Mouse (Mus musculus): ENCODE data around the gene Rnf8. TPM values are rescaled to one million over a fixed set of nuclear protein-coding genes. Genes with fewer than 3 reads are reported as not detected.

Gene Rnf8
- total RNA-seq, 2 experiments from 2014 or later: 18.7 to 19.2 TPM

DNA sequence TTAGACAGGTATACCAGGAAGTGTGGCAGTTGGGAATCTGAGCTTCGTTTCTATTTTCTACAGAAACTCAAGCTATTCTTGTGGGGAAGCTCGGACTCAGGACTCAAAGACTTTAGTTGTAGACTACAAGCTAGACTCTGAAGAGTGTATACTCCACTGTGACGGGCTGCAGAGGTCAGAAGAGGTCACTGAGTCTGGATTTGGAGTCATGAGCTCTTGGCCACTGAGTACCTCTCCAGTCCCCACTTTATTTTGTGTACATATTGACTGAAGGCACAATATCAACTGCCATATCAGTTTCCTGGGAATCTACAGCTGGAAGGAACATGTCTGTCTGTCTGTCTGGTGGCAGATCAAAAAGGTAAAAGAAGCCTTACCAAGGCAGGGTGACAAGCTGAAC is 4.6 kb downstream of the Rnf8 start:
- no peak for DNase-seq

DNA sequence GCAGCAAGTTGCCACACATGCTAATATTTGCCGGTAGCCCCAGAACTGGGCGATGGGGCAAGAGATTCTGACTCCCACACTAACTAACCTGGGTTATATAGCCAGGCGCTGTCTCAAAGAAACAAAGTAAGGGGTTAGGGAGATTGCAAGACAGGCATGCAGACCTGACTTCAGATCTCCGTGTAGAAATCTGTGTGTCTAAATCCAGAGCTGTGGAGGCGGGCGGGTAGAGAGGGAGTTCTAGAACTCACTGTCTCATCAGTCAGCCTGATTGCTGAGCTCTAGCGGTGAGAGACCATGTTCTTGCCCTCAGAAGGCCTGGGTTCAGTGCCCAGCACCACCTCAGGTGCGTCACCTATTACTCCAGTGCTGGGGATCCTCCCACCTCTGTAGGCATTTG is 8.9 kb downstream of the Rnf8 start:
- no peak for DNase-seq
- intact Hi-C loops (cut with DNase I): no loop called here

More for the DNA sequence above, 4.6 kb downstream of the Rnf8 start:
- intact Hi-C loops (cut with DNase I): loop anchor here (5.0 kb wide), 1 partner anchor 98 kb away; the partner anchor contains the start of gene Ccdc167

DNA sequence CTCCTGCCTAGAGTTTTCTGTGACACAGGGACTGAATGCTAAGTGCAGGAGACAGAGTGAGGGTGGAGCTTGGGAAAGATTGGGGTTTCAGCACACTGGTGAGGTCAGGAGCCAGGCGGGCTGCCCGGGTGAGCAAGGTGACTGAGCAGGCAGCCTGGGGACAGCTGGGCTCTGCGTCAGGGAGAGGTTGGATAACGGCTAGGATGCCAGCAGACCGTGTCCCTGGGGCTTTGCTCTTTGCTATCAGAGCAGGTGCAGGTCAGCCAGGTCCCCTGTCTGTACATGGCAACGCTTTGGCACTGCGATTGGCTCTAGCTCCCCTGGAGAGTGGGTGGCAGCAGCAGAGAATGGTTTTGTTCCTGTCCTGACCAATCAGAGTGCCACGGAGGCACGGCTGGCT is 12.7 kb downstream of the Rnf8 start:
- DNase-seq: no peak
- intact Hi-C loops (cut with DNase I): no loop called here

DNA sequence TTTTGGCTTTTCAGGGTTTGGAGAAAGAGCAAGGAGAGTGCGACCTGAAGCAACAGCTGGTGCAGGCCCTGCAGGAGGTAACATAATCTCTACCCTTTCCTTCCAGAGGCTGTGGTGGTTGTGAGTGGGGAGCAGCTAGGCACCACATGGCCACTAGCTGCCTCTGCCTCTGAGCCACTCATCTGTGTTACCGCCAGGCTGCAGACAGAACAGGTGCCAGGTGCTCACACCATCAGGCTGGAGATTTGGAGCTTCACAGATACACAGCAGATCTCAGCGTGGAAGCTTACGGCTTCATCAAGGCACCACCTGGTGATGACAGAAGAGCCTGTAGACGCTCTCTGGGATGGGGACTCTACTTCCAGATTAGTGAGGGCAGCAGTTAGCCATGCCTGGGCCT is 14.4 kb downstream of the Rnf8 start:
- DNase-seq: no peak
- intact Hi-C loops (cut with DNase I): no loop called here

DNA sequence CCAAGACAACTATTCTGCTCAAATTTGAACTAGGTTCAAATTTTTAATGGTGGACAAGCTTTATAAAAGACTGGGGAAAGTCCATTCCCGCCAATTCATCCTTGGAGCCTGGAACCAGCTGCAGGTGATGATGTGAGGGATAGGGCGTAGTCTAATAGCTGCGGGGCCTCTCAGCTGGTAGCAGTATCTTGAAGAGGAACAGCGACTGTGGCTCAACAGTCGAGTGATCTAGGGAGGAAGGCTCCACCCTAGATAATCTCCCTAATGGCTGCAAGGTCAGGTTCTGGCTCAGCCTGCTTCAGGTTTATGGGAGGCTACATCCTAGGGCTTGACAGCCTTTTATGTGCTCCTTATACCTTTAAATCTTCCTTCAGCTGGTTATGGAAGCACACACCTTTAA is 15.0 kb downstream of the Rnf8 start:
- no peak for DNase-seq
- intact Hi-C loops (cut with DNase I): no loop called here

DNA sequence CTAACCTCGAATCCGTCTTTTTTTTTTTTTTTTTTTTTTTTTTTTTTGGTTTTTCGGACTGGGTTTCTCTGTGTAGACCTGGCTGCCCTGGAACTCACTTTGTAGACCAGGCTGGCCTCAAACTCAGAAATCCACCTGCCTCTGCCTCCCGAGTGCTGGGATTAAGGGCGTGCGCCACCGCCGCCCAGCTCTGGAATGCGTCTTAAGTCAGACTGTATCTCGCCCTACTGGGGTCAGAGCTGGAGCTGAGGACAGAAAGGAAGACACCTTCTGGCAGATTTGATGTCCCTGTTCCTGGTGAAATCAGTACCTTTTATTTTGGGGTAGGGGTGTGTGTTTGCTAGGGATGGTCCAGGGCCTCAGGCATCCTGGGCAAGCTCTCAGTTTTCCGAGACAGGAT is 17.7 kb downstream of the Rnf8 start:
- intact Hi-C loops (cut with DNase I): no loop called here
- DNase-seq: no peak

DNA sequence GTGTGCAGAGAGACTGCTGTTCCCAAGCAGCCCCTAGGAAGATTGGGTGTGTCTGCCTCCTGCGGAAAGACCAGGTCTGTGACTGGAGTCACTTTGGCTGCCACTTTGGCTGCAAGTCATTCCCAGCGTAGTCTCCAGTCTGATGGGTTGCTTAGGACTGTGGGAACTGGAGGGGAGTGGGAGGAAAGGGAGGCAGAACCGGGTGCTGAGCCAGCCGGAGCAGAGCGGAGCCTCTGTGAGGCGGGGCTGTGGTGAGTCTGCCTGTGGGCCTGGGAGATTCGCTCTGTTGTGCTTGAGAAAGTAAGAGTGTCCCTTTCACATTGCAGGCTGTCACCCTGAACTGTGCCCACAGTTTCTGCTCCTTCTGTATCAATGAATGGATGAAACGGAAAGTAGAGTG is 20.9 kb downstream of the Rnf8 start:
- intact Hi-C loops (cut with DNase I): no loop called here
- DNase-seq: no peak

DNA sequence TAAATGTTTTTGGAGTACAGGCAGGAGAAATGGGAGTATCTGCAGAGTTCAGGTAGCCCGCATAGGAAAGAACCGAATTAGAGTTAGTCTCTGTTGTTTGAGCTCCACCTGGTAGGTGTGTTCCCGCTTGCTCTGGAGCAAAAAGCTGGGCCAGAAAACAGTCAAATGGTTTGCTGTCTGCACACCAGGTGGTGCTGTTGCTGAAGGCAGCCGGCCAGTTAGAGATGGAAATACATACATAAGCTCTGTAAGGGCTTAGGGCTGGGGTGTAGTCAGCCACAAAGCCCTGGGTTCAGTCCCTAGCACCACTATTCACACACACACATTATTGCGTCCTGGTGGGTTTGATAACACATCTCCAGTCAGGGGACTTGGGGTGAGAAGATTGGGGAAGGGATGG is 21.5 kb downstream of the Rnf8 start:
- DNase-seq: peak in 1 of 2 experiments; percentile 31
- intact Hi-C loops (cut with DNase I): loop anchor here (2.0 kb wide), 1 partner anchor 247 kb away; no protein-coding TSS in a partner anchor

DNA sequence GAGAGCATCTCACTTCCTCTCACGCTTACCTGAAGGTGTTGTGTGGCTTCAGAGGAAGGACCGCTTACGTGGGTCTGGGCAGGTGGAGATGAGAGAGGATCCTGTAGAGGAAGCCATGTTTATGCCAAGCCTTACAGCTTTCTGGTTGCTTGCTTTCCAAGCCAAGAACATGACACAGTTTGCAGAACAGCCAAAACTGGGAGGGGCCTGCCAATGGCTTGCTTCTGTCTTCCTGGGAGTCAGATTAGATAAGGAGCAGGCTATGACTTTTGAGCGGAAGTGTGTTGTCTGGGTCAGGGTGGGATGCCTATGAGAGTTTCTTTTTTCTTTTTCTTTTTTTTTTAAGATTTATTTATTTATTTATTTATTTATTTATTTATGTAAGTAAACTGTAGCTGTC is 22.8 kb downstream of the Rnf8 start:
- peak in 1 of 2 experiments; percentile 27 for DNase-seq
- intact Hi-C loops (cut with DNase I): loop anchor here (2.0 kb wide), 1 partner anchor 245 kb away; no protein-coding TSS in a partner anchor

DNA sequence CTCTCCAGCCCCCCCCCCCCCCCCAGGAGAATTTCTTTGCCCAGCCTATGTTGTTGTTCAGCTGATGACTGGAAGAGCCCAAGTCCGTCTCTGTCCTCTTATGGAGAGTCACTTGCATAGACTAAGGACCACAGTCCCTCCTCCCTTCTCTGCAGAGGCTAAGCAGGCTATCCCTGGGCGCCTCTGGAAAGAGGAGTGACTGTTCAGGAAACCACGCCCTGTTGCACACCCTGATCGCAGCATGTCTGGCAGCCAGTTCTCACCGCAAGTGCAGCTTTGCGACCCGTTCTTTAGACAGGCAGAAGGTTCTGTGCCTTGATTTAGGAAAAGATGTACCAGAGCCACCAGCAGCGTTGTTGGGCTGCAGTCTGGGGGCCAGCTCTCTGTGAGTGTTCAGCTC is 23.3 kb downstream of the Rnf8 start:
- no peak for DNase-seq
- intact Hi-C loops (cut with DNase I): loop anchor here (2.0 kb wide), 1 partner anchor 245 kb away; no protein-coding TSS in a partner anchor

DNA sequence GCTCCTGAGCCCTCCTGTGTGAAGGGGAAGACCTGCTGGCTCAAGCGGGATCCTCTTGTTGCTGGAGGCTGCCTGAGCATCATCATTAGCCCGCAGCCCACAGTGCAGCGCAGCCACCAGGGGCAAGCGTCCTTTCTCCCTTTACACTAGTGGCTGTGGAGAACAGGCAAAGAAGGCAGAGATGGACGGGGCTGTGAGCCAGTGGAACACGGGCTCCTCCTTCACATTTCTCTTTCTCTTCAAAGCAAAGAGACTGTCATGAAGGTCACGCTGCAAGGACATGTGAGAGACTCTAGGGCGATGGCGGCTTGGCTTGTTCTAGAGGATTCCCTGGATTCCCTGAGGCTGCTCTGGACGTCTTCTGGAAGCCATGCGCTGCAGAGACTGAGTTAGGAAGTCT is 26.4 kb downstream of the Rnf8 start:
- no peak for DNase-seq
- intact Hi-C loops (cut with DNase I): no loop called here

DNA sequence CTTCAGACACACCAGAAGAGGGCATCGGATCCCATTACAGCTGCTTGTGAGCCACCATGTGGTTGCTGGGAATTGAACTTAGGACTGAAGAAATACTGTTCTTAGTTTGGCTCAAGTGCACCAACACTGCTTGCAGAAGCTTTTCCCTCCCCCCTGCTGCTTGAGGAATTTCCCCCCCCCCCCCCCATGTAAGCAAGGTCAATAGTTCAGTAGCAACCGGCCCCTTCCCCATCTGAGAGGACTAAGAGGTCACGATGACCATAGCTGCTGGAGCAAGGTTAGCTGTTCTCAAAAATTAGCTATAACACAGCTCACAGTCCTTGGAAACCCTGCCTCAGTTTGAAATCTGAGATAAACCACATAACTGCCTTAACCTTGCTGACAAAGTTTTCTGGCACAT is 27.6 kb downstream of the Rnf8 start:
- no peak for DNase-seq
- intact Hi-C loops (cut with DNase I): no loop called here

DNA sequence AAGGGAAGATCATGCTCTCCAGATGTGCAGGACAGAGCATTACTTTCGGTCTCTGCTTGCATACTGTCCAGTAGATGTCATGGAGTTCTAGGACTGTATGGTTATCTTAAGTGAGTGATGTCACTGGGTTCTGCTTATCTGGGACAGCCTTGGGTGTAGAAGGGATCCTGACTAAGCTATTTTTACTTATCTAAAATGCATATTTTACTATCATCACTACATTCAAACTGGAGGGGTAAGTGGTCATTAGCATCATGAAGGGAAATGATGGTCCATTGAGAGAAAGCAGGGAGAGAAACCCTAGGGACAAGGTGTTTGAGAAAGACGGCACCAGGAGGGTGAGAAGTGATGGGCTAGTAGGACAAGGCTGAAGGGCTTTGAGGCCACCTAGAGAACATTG is 43.7 kb downstream of the Rnf8 start:
- intact Hi-C loops (cut with DNase I): no loop called here
- no peak for DNase-seq

DNA sequence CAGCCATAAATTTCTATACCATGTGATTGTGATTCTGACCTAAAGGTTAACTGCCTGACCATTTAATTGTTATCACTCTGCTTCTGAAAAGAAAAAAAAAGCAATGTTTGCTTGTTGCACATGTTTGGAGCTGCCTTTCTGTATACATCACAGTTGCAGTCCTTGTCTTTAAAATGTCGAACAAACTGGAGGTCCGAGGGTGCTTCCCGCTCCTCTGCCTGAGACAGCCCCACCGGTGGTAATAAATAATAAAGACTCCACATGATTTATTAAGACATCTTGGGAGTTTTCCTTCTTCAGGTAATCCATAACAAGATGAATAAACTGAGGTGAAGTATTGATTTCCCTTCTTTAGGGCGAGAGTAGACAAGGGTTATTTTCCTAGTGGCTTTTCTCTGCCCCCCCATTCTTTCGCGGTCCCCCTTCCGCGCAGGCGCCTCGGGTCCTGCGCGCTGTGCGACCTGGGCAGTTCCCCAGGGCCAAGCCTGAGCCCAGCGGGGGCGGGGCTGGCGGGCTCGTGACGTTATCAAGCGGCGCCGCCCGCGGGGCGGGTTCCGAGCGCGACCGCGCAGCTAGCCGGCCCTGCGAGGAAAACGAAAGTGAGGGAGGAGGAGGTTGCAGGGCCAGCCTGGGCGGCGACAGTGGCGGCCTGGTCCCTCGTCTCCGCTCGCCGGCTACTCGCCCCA is 45.6 kb downstream of the Rnf8 start, which contains the start of gene Cmtr1:
Gene Cmtr1, plus strand, starts transcription at position 520 of the 686 bp plus-strand sequence.
- DNase-seq: peak; percentile 98 to 99
- intact Hi-C loops (cut with DNase I): loop anchor here (2.0 kb wide), 1 partner anchor 45 kb away; the partner anchor contains the start of genes Gm28043 and Rnf8

DNA sequence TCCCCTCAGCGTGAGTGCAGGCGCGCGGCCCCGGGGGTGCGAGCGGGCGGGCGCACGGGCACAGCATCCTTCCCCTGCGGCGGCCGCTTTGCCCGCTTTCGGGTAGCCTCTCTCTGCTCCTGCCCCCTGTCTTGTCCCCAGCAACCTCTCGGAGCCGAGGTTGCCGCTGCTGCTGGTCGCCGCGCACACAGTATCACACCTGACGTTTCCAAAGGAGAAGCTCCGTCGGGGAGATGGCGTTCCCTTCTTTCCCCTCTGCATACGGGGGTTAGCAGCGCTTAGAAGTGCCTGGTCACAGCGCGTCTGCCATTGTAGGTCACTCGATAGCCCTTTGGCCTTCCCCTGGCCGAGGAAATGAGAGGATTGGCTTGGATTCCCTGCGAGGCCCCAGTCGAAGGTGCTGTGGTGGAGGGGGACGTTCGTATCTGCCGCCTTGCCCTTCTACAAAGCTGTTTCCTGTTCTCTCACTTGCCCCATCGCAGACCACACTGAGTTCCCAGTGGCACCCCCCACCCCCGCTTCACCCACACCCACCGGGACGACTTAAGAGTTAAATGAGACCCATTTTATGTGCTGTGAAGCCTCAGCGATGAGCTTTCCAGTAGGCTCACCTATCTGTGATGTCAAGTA is 46.3 kb downstream of the Rnf8 start:
- intact Hi-C loops (cut with DNase I): loop anchor here (2.0 kb wide), 1 partner anchor 46 kb away; the partner anchor contains the start of genes Gm28043 and Rnf8
- DNase-seq: no peak

DNA sequence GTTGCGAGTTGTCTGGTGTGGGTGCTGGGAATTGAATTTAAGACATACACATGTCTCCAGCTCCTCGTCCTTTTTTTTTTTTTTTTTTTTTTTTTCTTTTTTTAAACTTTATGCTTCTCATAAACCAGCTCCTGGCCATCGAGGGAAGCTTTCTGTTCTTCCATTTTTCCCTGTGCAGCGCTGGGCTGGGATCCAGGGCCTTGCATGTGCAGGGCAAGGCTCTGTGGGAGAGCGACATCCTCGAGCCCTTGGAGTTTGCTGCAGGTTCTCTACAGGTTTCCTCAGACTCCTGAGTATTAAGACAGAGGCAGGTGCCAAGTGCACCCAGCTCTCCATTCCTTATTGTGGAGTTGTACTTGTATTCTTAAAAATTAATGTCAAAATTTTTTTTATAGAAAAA is 47.6 kb downstream of the Rnf8 start:
- intact Hi-C loops (cut with DNase I): no loop called here
- no peak for DNase-seq

DNA sequence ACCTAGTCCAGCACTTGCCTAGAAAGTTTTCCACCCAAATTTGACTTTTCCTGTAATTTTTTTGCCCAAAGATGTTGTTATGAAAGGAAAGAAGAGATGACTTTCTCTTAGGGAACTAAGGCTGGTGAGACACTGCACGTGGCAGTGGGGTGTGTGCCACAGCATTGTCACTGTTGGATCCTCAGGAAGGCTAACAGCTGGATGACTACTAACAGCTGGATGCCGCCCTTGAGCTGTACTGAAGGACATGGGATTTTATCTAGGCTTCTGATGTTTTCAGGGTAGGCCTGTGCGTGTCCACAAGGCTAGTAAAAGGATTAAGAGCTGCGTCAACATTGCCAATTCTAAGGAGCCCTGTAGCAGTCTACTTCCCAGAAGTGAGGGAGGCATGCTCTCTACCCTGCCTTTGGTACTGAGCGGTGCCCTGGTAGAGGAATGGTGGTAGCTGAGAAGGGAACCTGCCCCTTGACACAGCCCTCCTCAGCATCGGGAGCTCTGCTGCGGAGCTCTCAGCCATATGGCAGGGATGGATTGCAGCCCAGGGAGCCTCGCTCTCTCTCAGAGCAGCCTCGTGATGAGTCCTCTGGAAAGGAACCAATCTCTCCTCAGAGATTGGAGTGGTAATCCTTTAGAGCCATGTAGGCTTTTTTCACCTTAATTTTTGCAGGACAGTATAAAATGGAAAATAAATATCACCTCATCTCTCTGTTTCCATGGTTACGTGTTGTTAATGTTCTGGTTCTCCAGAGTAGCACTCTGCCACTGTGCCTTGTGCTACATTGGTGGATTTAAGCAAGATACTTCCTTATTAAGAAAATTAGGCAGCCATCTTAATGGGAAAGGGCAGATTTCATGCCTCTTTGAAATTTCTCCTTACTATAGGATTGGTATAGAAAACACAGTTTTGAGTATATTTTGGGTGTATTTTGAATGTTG is 53.7 kb downstream of the Rnf8 start:
- intact Hi-C loops (cut with DNase I): no loop called here

DNA sequence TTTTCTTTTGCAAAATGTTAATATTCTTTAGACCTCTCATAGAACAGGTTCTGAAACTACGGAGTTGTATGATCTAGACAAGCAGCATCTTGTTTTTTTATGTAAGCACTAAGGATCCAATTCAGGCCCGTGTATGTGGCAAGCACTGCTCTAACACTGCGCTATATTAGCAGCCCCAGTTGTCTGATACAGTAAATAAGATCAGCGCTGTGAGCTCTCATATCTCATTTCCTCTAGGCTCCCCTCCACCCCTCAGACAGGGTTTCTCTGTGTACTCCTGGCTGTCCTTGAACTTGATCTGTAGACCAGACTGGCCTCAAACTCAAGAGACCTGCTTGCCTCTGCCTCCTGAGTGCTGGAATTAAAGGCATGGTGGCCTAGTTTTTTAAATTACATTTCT is 54.4 kb downstream of the Rnf8 start:
- intact Hi-C loops (cut with DNase I): no loop called here
- no peak for DNase-seq

More for the DNA sequence above, 53.7 kb downstream of the Rnf8 start:
- no peak for DNase-seq

DNA sequence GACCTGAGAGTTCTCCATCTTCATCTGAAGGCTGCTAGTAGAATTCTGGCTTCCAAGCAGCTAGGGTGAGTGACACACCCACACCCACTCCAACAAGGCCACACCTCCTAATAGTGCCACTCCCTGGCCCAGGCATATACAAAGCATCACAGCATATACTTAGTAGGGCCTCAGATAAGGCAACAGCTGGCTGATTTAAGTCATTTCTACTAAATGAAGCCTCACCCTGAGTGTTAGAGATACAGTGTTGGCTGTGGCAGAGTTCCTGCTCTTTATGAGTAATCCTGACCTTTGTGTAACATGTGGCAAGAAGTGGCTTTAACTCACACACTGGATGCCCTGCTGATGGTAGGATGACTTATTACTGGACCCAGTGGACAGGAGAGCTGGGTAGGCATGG is 55.3 kb downstream of the Rnf8 start:
- no peak for DNase-seq
- intact Hi-C loops (cut with DNase I): no loop called here

DNA sequence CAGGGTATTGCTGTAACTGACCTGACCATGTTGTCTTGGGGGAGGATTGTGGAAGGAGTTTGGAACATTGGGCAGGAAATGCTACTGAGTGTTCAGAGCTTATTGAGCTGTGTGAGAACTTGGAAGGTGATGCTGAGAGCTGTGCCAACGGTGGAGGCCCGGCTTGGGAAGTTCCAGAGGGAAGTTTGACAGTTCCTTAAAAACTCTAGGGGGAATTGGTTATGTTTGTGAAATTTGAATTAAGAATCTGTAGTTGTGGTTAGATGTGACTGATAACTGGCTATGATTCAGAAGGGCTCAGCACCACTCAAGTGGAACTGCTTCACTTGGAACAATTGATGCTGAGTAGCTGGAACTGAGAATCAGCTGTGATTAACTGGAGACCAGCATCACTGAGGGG is 56.4 kb downstream of the Rnf8 start:
- intact Hi-C loops (cut with DNase I): no loop called here
- no peak for DNase-seq

DNA sequence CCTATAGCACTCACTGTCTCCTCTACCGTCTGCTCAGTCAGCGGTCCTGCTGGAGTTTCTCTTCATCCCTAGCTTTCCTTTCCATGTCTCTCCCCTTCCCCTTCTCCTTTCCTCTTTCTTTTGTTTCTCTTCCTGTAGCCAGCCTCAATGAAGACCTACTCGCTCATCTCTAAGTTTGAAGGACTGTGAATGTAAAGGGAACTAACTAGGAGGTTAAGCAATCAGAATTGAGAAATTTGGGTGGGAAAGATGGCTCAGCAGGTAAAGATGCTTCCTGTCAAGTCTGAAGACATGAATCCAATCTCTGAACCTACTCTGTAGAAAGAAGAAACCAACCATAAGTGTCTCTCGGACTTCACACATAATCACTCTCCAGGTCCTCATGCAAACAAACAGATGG is 58.7 kb downstream of the Rnf8 start:
- no peak for DNase-seq
- intact Hi-C loops (cut with DNase I): no loop called here
